ENCODE assay signal across 24 mouse cellular contexts in genomic region chr6:108721557-108721956, GRCm38 (mm10).
"Had no signal": no experiment of that assay in that cellular context is flagged by ENCODE, and none has a peak within 500 bp of the region (broad histone marks: within the 10 kb centered on the region; RNA-seq: fewer than 3 reads in every experiment).

No protein-coding gene starts in this region.

- H3K36me3 ChIP-seq: intestine, embryonic 15.5 days; kidney, embryonic 15.5 days; limb, embryonic 12.5 days; limb, embryonic 15.5 days; midbrain, embryonic 12.5 days; neural tube, embryonic 12.5 days; neural tube, embryonic 15.5 days had no signal

- H3K4me3 ChIP-seq: intestine, embryonic 15.5 days; kidney, embryonic 15.5 days; limb, embryonic 12.5 days; limb, embryonic 15.5 days; midbrain, embryonic 12.5 days; neural tube, embryonic 12.5 days; neural tube, embryonic 15.5 days had no signal

- H3K27me3 ChIP-seq: intestine, embryonic 15.5 days; kidney, embryonic 15.5 days; limb, embryonic 12.5 days; limb, embryonic 15.5 days; midbrain, embryonic 12.5 days; neural tube, embryonic 12.5 days; neural tube, embryonic 15.5 days had no signal

- H3K4me1 ChIP-seq: intestine, embryonic 15.5 days; limb, embryonic 15.5 days; midbrain, embryonic 12.5 days; neural tube, embryonic 12.5 days; neural tube, embryonic 15.5 days had no signal

- DNase-seq: kidney, adult 11 months; kidney, adult 8-10 months; kidney, postnatal 10 days; kidney, postnatal 4 days; left cerebral cortex, postnatal 4 days; liver, postnatal 0 days; lung, embryonic 14.5 days; right cerebral cortex, adult 18-20 months; right cerebral cortex, postnatal 14 days; right cerebral cortex, postnatal 4 days; thymus, adult 18-20 months; thymus, postnatal 36 days had no signal

- H3K27ac ChIP-seq: intestine, embryonic 15.5 days; kidney, embryonic 15.5 days; limb, embryonic 12.5 days; limb, embryonic 15.5 days; liver, embryonic 14.5 days; macrophage; midbrain, embryonic 12.5 days; neural tube, embryonic 12.5 days; neural tube, embryonic 15.5 days had no signal

- ATAC-seq: intestine, embryonic 15.5 days; liver, postnatal 0 days; lung, postnatal 0 days; midbrain, embryonic 16.5 days had no signal

- H3K9ac ChIP-seq: intestine, embryonic 15.5 days; kidney, embryonic 15.5 days; limb, embryonic 12.5 days; limb, embryonic 15.5 days; liver, embryonic 14.5 days; liver, postnatal 0 days; lung, embryonic 14.5 days; midbrain, embryonic 12.5 days; neural tube, embryonic 12.5 days; neural tube, embryonic 15.5 days had no signal

- H3K9me3 ChIP-seq: intestine, embryonic 15.5 days; kidney, embryonic 15.5 days; limb, embryonic 15.5 days; midbrain, embryonic 12.5 days; neural tube, embryonic 12.5 days; neural tube, embryonic 15.5 days had no signal

- H3K4me2 ChIP-seq: intestine, embryonic 15.5 days; kidney, embryonic 15.5 days; limb, embryonic 12.5 days; limb, embryonic 15.5 days; liver, embryonic 11.5 days; lung, embryonic 14.5 days; midbrain, embryonic 12.5 days; neural tube, embryonic 12.5 days; neural tube, embryonic 15.5 days had no signal
